Mouse (Mus musculus): ENCODE measurements at regions not wholly inside any gene's neighbourhood (a gene's known extent, or its start where the extent isn't known, plus 50 kb on each side); places are given as distances from the start of the nearest gene placed in this dataset.

DNA sequence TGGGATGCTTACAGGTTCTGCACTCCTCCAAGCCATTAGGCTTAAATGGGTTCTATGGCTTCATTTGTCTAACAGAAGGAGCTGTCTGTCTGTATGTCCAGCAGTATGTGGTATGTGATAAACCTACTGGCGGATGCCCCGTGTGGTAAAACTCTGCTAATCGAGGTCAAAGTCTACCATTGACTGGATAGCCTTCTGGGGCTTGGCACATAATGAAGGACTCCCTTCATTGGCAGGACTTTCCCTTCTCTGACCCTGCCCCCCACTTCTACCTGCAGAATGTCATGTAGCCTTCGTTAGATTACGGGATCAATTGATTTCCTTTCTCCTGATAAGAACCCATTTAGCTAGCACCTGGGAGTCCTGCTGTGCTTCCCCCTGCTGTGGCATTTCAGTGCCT is 101.7 kb downstream of the Pdgfra start:
- TF ChIP-seq FLI1 (IDR thresholded peaks at IDR 0.05; ENCODE audit: low read length) (no peak), GATA1 (IDR thresholded peaks at IDR 0.05; ENCODE audit: borderline replicate concordance, low read length) (no peak)
